Mouse (Mus musculus) Muller cell, postnatal 12 days (primary cell): Measurements from ENCODE around the gene Elp5.

Experiments
- DNase-seq: peaks from one replicate; pipeline ENCODE4 v3.0.0-alpha.2; 2015; ENCODE audit errors: inconsistent ontology term

Gene Elp5

GRCm38 (mm10) chr11:70014880-70015558, 32.7 kb upstream of the Elp5 start, which contains the start of gene Acadvl:
Gene Acadvl (minus strand): TSS chr11:70015411.
- DNase-seq: peak; percentile 91

GRCm38 (mm10) chr11:70014051-70014450, 31.7 kb upstream of the Elp5 start:
- DNase-seq: no peak

GRCm38 (mm10) chr11:70013408-70013807, 31.1 kb upstream of the Elp5 start:
- DNase-seq: no peak

GRCm38 (mm10) chr11:70012931-70013330, 30.6 kb upstream of the Elp5 start:
- DNase-seq: no peak

- no peak for DNase-seq
These were observed 28.6 kb upstream of the Elp5 start for GRCm38 (mm10) chr11:70010961-70011360.

GRCm38 (mm10) chr11:70010548-70010947, 28.2 kb upstream of the Elp5 start:
- DNase-seq: no peak

GRCm38 (mm10) chr11:70010033-70010432, 27.7 kb upstream of the Elp5 start:
- DNase-seq: no peak

- DNase-seq: peak; percentile 17
These were observed 23.2 kb upstream of the Elp5 start for GRCm38 (mm10) chr11:70005521-70005920.

GRCm38 (mm10) chr11:70002471-70002870, 20.2 kb upstream of the Elp5 start:
- DNase-seq: no peak

GRCm38 (mm10) chr11:70001865-70002264, 19.5 kb upstream of the Elp5 start:
- peak; percentile 16 for DNase-seq

- no peak for DNase-seq
These were observed 18.8 kb upstream of the Elp5 start for GRCm38 (mm10) chr11:70001159-70001558.

- DNase-seq: peak; percentile 95
These were observed 18.1 kb upstream of the Elp5 start, which contains the start of gene Dvl2 for GRCm38 (mm10) chr11:70000396-70000898. Gene Dvl2 (plus strand): TSS chr11:70000595.

GRCm38 (mm10) chr11:69999666-70000065, 17.3 kb upstream of the Elp5 start:
- no peak for DNase-seq

GRCm38 (mm10) chr11:69998567-69999491, 16.5 kb upstream of the Elp5 start:
- no peak for DNase-seq

- DNase-seq: peak; percentile 94
These were observed 14.8 kb upstream of the Elp5 start for GRCm38 (mm10) chr11:69997070-69997509.

- DNase-seq: peak; percentile 88
These were observed 14.1 kb upstream of the Elp5 start for GRCm38 (mm10) chr11:69996161-69997061.

- peak; percentile 99 for DNase-seq
These were observed 13.2 kb upstream of the Elp5 start, which contains the start of gene Phf23 for GRCm38 (mm10) chr11:69995391-69995960. Gene Phf23 (plus strand): TSS chr11:69995777.

- DNase-seq: no peak
These were observed 12.2 kb upstream of the Elp5 start for GRCm38 (mm10) chr11:69994401-69995090.

GRCm38 (mm10) chr11:69992932-69993331, 10.6 kb upstream of the Elp5 start:
- DNase-seq: no peak

GRCm38 (mm10) chr11:69992396-69992795, 10.1 kb upstream of the Elp5 start:
- no peak for DNase-seq
